Mouse (Mus musculus) heart, adult 10 weeks (tissue): Measurements from ENCODE around the gene Capns1. TPM values are rescaled to one million over a fixed set of nuclear protein-coding genes. Genes with fewer than 3 reads are reported as not detected.

Experiments used
- polyA plus RNA-seq: library from polyadenylated mRNA; stranded (reverse); fragments of 350-450 nt; fragmentation: Illumina TruSeq; extraction: RNeasy Lipid Tissue Mini Kit (QIAGEN cat#74804); gene quantifications from one replicate; pipeline ENCODE4 v1.2.3, GENCODE M21; 2014; ENCODE audit warnings: low read depth, low replicate concordance

The Capns1 gene
- 372 TPM for polyA plus RNA-seq

DNA sequence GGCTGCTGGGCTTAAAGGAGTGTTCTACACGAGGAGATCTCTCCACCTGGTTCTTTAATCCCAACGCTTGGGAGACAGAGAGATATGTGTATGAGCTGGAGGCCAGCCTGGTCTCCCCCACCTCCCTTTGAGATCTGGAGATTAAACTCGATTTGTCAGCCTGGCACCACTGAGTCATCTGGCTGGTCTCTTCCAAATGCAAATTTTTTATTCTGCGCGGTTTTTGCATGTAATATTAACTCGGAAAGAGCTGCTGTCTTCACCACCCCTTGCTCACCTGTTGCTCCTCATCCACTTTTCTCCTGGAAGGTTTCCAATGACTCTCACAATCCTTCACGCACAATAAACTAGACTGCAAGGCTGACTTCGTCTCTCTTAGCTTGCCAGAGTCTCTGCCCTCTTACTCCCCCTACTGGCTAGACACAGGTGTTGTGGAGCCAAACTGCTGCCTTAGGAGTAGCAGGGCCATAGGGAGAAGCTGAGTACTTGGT lies at the start of gene Capns1:
Gene Capns1 (minus strand): TSS at position 331 of the 491 bp plus-strand sequence.

DNA sequence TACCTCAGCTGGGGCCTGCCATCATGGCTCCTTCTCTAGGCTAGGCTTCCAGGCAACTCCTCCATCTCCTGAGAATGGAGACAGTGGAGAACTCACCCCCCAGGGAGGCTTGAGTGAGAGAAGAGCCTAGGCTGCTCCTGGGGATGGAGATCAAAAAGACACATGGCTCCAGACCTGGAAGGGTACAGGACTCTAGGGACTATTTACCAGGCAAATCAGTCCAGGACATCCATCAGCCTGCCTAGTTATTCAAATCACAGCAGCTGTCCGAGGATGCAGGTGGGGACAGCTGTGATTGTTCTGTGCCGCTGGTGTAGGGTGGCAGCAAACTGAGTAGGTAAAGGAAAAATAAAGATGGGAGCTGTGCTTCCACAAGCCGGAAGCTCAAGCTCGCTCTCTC lies 37.0 kb upstream of the Capns1 start, which contains the start of gene Ovol3:
Gene Ovol3 (minus strand): TSS at position 101 of the 400 bp plus-strand sequence.

DNA sequence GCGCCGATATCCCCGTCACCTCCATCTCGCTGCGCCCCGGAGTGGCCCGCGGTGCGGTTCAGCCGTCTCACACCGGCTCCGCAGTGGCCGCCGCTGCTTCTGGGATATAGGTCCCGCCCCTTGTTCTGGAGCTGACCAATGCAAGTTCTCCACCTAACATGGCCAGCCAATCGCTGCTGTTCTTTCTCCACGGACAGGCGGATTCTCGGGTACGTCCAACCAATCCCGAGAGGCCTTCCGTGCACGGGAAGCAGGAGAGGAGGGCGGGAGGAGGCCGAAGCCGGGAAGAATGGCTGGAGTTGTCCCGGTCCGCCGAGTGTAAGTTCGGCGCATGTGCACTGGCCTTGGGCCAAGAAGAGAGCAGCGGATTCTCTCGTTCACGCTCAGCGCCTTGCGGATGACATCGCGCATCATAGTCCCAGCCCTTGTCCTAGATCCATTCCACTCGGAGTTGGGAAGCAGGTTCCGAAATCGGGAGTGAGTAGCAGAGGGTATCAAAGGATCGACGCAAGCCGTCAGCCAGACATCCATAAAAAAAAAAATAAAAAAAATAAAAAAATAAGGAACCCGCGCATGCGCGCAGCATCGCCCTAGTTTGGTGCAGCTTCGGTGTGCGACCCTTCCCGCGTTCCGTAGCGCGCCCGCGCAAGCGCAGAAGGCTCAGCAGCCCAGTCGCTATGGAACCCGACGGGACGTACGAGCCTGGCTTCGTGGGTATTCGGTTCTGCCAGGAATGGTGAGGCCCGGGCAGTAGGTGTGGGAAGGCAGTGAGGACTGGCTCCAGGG lies 33.3 kb upstream of the Capns1 start, which contains the start of the genes Polr2i and Tbcb:
Gene Polr2i (plus strand): TSS at position 280 of the 786 bp plus-strand sequence.
Gene Tbcb (minus strand): TSS at position 604 of the 786 bp plus-strand sequence.

DNA sequence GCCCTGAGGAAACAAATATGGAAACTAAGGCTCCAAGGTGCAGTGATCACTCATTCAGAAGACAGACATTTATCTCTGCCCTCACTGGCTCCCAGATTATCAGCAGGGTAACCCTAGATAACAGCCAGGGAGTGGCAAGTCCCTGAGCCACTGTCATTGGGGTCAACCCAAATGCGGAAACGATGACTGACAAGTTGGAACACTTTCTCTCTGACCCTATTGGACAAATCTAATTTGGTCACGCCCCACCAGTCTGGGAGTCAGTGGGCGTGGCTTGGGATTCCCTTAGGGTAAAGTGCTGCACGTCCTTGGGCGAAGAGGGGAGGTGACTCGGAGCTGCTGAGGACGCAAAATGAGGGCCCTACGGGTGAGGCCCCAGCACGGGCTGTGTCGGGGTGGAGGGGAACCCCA lies 14.7 kb downstream of the Capns1 start, which contains the start of gene Cox7a1:
Gene Cox7a1 (plus strand): TSS at position 266 of the 411 bp plus-strand sequence.

DNA sequence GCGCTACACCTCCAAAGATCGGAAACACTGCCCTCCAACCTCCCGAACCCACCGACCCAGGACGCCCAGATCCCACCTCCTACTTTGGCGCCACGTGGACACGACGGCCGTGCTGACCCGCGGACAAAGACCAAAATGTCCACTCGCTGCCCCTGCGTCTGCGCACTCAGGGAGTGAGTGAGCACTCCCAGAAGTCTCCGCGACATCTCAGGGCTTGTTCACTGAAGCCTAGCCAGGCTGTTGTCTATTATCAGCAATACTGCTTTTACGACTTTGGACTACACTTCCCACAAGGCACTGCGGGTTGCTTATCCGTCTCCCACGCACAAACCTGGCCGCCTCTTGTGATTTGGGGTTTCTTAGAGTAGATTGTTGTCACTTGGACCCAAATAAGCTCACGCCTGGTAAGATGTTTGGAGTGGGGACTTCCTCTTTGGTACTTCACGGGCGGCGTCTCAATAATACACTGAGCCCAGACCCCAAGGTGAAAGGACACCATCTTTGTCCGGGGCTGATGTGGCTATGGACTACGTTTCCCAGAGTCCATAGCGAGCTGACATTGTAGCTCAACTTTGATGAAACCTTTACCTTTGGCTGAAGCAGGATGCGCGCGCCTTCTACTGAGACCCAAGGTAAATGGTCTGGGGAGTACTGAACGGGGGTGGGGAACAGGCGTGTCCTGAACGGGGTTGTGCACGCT lies 28.9 kb downstream of the Capns1 start, which contains the start of gene Zfp146:
Gene Zfp146 (minus strand): TSS at position 168 of the 700 bp plus-strand sequence.

Other genes with a start within 250 kb of the Capns1 start
- 5.1 TPM for gene Zfp74, start 244.7 kb downstream of the Capns1 start, polyA plus RNA-seq
- gene Zfp568, start 214.9 kb downstream of the Capns1 start, polyA plus RNA-seq: 12.4 TPM
- gene Zfp14, start 147.4 kb downstream of the Capns1 start, polyA plus RNA-seq: 7.4 TPM
- gene Zfp82, start 125.9 kb downstream of the Capns1 start, polyA plus RNA-seq: 2.5 TPM
- gene Gm26920, start 108.4 kb downstream of the Capns1 start, polyA plus RNA-seq: not detected
- 1.4 TPM for gene Zfp566, start 108.3 kb downstream of the Capns1 start, polyA plus RNA-seq
- gene Zfp260, start 104.0 kb downstream of the Capns1 start, polyA plus RNA-seq: 34.9 TPM
- gene Zfp382, start 76.9 kb downstream of the Capns1 start, polyA plus RNA-seq: 1.6 TPM
- gene Zfp146, start 29.1 kb downstream of the Capns1 start, polyA plus RNA-seq: 26.8 TPM
- 4,592 TPM for gene Cox7a1, start 14.7 kb downstream of the Capns1 start, polyA plus RNA-seq
- 59.9 TPM for gene Polr2i, start 33.1 kb upstream of the Capns1 start, polyA plus RNA-seq
- 58.8 TPM for gene Tbcb, start 33.5 kb upstream of the Capns1 start, polyA plus RNA-seq
- gene Ovol3, start 36.9 kb upstream of the Capns1 start, polyA plus RNA-seq: not detected
- not detected for gene Thap8, start 81.3 kb upstream of the Capns1 start, polyA plus RNA-seq
- gene Wdr62, start 81.6 kb upstream of the Capns1 start, polyA plus RNA-seq: 2.4 TPM
- 11.7 TPM for gene Clip3, start 92.9 kb upstream of the Capns1 start, polyA plus RNA-seq
- gene Alkbh6, start 109.9 kb upstream of the Capns1 start, polyA plus RNA-seq: 29.2 TPM
- gene Syne4, start 116.0 kb upstream of the Capns1 start, polyA plus RNA-seq: 2.5 TPM
- 0.42 TPM for gene E130208F15Rik, start 122.9 kb upstream of the Capns1 start, polyA plus RNA-seq
- 14.0 TPM for gene Sdhaf1, start 125.1 kb upstream of the Capns1 start, polyA plus RNA-seq
- gene Lrfn3, start 164.0 kb upstream of the Capns1 start, polyA plus RNA-seq: 1.1 TPM
- 38.2 TPM for gene Tyrobp, start 214.9 kb upstream of the Capns1 start, polyA plus RNA-seq
- gene Hcst, start 221.0 kb upstream of the Capns1 start, polyA plus RNA-seq: not detected
- gene Nfkbid, start 222.9 kb upstream of the Capns1 start, polyA plus RNA-seq: 0.50 TPM
- 3.1 TPM for gene Aplp1, start 246.7 kb upstream of the Capns1 start, polyA plus RNA-seq